Mouse (Mus musculus): ENCODE data around the gene Slamf9.

Gene Slamf9

DNA sequence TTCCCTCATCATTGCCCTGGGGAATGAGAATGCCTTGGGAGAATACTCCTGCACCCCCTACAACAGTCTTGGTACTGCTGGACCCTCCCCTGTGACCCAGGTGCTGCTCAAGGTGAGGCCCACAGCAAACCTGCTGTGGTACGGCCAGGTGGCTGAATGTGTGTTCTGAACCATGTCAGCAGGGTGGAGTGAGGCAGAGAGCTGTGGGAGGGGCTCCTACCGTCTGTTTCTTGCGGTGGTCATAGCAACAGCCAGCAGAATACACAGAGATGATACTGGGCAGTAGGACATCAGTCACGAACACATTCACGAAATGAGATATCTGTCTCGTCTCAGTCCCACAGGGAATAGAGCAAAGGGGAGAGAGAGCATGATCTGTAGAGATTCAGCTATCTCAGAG, 18.4 kb downstream of the Slamf9 start:
- DNase-seq: no peak

DNA sequence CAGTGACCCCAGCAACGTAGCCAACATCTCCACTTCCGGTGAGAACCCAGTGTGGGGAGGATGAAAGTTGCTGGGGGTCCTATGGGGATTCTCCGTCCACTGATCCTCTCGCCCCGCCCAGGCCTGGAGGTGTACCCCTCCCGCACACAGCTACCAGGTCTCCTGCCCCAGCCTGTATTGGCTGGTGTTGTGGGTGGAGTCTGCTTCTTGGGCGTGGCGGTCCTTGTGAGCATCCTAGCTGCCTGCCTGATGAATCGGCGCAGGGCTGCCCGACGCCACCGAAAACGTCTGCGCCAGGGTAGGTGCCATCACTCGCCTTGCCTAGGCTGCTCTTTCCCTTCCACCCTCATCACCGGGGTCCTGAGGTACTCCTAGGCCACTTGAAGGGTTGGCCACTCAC, 20.9 kb downstream of the Slamf9 start:
- no peak for DNase-seq

DNA sequence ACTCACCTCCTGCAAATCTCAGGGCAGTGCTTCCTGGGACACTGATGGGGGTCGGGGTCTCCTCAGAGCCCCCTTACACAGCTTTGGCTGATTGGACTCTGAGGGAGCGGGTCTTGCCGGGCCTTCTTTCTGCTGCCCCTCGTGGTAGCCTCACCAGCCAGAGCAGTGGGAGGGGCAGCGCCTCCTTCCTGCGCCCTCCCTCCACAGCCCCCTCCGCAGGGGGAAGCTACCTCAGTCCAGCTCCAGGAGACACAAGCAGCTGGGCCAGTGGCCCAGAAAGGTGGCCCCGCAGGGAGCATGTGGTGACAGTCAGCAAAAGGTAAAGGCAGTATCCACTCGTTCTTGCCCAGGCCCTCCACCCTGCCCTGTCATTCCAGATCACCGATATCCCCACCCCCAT, 22.3 kb downstream of the Slamf9 start:
- DNase-seq: no peak

DNA sequence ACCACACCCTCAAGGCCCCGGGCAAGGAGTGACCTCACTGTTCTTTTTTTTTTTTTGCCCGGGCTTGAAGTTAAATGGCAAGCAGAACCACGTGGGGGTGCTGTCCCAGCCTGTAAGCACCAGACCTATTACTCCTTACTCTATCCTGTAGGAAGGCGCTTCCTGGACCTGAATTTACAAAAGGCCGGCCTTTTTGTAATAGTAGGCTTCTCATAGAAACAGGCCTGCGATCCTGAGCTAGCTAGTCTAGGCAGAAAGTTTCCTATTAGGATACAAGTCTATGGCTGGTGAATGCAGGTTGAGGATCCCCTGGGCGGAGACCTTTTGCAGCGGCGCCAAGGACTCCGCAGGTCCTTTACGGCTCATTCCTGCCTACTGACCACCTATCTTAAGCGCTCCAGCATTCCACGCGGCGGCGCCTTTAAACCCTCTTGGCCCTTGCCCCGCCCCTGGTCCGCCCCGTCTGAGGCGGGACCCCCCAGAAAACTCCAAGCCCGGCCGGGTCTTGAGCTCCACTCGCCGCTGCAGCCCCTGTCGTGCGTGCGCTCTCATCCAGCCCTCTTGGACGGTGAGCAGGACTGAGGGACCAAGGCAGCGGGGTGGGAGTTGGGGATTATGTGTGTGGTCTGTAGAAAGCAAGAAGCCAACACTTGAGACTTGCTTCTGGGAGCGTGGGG, 24.7 kb downstream of the Slamf9 start, which contains the start of gene Tagln2:
Gene Tagln2 (plus strand): TSS at position 283 of the 677 bp plus-strand sequence.
- peak; percentile 78 for DNase-seq

DNA sequence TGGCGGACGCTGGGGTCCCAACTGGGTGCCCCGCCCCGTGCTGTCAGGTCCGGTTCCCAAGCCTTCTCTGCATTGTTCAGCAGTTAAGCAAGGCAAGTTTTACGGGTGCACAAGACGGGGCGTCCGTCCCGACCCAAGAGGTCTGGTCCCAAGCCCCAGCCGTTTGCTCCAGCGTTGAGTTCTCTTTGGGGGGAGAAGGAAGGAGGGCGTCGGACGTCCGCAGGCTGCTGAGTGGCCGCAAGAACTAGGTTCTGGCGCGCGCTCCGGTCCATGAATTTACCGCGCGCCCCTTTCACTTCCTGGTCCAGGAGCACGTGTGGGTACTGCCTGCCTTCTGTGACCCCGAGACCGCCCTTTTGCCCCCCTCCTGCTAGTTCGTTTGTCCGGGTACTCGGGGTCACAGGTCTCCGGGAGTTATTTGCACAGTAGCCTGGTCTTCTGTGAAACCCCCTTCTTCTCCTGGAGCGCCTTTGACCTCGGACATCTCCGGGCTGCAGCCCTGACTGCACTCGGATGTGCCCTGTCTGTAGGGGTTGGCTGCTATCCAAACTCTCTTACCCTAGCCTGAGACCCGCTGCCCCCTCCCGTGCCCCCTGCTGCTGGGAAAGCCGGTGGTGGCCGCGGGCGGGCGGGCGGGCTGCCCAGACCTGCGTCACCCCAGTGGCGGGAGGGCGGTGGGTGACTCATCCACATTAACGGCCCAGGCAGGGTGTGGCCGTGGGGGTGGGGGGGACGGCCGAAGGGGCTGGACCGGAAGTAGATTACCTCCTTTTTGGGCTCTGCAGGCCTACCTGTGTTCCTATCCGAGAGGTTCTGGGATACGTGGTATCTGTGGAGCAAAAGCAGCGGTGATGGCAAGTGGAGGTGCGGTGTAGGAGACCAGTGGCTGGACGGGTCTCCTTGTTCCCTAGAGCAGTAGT, 25.6 kb downstream of the Slamf9 start:
- DNase-seq: peak; percentile 69

DNA sequence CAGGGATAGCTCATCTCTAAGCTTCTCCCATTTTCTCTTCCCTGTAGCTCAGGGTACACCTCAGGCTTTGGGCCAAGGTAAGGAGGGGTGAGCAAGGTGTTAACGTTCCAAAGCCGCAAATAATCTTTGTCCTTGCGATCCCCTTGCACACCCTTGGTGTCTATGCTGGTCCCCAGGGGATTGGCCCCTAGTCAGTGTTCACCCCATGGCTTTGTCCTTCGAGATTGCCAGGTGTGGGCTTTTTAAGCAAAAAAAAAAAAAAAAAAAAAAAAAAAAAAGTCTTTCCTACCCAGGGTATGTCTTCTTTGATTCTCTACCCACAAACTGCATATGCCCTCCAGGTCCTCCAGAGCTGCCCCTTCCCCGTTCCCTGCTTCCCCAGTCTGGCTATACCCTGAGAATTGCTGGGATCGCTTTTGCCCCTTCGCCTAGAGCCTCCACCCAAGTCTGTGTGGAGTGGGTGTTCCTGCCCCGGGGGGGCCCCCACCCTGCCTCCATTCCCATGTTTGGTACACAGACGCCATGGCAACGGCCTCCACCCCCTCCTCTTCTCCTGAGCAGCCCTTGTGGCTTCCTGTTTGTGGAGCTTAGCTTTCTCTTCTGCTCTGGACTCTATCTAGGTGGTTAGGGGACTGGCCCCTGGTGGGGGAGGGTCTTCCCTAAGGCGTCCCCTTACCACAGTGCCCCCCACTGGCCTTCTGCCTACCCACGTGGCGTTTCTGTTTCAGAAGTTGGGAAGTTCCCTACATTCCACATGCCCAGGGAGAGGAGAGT, 26.4 kb downstream of the Slamf9 start:
- peak; percentile 48 for DNase-seq

DNA sequence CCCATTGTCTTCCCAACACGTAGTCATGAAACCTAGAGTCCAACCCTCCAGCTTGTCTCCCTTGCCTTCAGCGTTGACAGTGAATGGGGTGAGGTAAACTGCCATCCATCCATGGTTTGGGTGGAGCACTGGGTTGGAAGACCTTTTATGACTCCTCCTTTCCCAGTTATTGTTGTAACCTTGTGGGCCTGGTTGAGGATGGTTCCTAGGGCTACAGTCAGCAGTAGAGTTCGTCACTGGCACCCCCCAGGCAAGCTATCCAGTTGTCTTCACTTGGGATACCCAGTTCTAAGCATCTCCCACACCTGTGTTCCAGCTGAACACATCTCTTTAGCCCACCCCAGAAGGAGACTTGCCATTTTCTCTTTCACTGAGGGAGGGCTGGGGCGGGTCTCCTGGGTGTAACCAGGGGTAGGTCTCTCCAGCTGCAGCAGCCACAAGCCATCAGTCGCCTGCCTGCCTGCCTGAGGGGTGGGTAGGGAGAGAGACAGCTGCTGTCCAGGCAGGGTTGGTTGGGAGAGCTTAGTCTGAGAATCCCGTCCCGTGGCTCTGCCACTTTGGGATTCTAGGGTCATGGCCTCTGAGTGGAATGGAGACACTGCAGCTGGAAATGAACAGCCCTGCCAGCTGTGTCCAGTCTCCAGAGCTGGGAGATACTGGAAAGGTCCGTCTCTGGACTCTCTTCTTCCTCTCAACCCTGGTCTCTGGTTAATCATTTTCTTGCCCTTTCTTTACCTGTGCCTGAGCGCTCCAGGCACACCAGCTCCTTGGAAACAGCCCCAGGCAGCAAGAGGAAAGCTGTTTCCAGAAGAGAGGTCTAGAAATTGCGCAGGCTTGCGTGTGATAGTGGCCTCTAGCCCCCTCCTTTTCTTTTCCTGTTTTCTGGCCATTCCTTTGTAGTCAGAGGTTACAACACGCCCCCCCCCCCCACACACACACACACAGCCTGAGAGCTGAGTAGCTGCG, 27.3 kb downstream of the Slamf9 start:
- peak; percentile 25 for DNase-seq

DNA sequence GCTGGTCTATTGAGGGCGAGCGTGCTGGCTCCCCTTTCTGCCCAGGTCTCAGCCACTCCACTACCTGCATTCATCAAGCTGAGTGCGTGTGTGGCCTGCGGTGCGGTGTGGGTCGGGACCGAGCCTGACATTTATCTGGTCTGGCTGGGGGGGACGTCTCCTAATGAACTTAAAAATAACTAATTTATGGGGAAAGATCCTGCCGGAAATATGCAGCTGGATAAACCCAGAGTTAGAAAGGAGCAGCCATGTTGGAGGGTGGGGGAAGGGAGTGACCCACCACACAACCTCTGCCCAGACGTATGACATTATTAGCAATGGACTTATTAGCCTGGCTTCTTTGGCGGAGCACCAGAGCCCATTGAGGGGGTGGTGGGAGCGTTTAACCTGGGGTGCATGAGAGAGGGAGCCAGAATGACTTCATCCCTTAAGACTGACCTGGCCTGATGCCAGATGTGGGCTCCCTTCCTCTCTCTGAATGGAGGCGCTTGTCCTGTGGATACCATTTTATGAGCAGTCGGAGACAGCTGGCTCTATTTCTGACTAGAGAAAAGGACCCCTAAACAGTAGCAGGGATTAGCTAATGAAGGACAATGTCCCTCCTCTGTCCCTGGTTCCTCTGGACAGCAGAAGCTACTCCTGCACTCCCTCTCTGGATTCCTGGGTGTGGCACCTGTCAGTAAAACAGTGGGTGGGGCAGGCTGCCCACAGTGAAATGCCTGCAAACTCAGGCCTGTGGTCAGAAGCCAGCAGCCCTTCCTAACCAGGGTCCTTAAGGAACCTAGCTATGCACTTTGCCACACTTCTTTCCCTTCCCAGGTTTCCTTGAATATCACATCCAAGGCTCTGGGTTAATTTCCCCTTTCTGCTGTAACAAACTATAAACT, 28.2 kb downstream of the Slamf9 start:
- peak; percentile 26 for DNase-seq

DNA sequence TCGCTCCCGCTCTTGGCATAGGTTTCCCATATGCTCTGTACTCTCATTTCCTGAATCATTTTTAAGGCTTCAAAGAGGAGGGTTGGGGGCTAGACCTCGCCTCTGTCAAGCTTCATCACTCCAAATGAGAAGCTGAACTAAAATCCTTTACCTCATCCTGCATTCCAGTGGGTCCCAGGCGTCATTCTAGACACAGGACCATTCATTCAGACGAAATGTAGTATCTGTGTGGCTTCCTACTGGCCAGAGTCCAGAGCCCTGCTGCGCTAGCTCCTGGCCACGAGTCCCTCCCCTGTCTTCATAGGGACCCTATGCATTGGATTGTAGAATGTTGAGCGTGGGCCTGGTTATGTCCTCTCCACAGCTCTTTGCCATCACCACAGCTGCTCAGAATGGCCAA, 29.6 kb downstream of the Slamf9 start:
- DNase-seq: no peak

DNA sequence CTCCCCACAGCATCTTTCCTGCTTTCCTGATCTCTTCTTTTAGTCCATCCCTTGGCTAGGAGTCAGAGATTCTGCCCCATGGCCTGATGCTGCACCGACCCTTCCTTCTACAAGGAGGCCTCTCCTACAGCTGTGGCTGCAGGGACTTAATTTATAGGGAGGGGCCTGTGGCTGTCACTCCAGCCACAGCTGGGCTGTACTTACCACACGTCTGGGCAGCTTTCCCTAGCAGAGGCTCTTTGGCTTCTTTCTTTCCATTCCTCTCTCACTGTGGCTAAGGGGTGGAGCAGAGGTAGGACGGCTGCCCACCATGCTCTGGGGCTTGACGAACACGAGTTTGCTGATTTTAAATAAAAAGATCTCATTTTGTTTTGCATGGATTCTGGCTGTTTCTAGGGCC, 31.8 kb downstream of the Slamf9 start:
- DNase-seq: no peak

DNA sequence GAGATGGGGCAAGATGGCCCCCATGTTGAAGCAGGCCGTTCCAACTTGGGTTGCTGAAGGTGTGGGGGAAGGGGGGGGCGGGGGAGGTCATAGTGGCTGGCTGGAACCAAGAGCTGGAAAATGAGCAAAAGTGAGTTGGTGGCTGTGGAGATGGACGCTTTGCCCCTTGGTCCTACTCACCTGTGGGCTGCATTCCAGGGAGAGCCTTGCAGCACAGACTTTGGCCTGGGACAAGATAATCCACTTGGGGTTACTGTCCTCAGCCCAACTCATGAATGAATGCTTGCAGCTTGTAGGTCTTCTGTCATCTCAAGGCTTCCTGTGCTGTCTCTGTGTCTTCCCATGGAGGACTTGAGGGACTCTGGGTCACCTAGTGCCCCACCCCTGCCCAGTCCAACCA, 32.5 kb downstream of the Slamf9 start:
- DNase-seq: no peak

DNA sequence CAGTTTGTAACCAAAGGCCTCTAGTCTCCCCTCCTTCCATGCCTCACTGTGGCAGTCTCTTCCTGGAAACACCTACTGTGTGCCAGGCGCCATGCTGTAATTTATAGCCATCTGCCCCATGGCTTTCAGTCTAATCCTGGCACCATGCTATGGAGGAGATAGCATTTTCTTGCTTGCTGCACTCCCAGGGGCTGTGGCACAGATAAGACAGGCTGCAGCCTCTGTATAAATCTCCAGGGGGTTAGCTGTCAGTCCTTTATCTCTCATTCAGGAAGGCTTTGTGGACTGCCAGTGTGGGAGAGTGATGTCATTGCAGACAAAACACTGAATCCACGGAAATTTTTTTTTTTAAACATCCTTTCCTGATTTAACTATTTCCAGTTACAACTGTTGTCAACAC, 33.0 kb downstream of the Slamf9 start:
- no peak for DNase-seq

DNA sequence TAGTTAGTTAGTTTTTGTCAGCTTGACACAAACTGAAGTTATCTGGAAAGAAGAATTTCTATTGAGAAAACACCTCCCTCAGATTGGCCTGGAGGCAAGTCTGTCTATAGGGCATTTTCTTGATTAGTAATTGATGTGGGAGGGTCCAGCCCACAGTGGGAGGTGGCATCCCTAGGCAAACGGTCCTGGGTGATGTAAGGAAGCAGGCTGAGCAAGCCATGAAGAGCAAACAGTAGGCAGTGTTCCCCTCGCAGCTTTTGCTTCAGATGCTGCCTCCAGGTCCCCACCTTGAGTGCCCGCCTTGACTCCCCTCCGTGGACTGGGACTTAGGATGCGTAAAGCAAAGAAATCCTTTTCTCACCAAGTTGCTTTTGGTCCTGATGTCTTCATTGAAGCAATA, 34.1 kb downstream of the Slamf9 start:
- DNase-seq: no peak

DNA sequence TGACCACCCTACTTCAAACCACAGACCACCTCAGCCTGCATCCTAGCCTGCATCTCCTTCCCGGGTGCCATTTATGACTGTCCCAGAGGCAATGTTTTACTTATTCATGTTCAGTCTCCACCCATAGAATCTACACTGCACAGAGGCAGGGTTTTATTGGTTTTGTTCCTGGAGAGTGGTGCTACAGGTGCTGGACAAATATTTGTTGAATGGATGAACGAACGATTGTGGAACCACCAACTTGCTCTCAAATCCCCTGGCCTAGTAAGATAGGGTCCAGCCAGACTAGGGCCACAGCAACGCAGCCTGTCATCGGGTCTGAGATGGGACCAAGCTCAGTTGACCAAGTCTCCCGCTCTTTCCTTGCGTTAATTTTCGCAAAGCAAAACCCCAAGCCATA, 34.8 kb downstream of the Slamf9 start:
- no peak for DNase-seq

DNA sequence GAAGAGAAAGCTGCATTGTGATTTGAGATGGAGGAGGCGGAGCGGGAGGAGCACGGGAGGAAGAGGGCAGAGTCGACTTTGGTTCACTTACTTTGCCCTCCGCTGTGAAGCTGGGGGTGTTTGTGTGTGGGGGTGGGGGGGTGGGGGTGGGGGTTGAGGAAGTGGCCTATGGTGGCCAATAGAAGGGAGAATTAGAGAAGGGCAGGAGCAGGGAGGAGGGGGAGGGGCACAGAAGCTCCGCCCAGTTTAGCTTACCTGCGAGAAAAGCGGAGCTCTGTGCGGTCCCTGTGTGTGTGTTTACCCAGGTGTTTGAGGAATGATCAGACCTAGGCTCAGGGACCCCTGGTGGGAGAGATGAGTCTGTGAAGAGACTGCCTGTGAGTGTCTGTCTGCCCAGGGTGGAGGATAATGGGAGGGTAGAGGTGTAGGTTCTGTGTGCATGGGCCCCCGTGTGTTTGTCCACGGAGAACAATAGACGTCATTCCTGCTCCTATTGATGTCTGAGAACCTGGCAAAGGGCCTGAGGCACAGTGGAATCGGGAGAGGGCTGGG, 35.3 kb downstream of the Slamf9 start:
- DNase-seq: peak; percentile 20

DNA sequence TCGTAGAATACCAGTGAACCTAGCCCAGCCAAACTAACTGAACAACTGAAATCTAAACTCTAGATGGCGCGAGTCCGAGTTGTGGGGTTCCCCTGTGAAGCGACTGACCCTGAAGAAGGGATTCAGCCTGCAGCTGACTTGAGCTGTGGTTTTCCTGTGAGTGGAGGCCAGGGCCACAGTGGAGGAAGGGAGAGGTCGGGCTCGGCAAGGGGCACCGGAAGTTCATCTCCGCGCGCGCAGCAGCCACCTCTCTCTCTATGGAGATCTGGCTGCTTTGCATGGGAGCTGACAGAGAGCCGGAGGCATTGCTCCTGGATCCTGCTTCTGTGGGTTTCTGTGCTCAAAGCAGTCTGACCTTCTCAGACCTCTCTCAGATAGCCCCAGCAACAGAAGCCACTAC, 37.8 kb downstream of the Slamf9 start:
- DNase-seq: peak; percentile 65

DNA sequence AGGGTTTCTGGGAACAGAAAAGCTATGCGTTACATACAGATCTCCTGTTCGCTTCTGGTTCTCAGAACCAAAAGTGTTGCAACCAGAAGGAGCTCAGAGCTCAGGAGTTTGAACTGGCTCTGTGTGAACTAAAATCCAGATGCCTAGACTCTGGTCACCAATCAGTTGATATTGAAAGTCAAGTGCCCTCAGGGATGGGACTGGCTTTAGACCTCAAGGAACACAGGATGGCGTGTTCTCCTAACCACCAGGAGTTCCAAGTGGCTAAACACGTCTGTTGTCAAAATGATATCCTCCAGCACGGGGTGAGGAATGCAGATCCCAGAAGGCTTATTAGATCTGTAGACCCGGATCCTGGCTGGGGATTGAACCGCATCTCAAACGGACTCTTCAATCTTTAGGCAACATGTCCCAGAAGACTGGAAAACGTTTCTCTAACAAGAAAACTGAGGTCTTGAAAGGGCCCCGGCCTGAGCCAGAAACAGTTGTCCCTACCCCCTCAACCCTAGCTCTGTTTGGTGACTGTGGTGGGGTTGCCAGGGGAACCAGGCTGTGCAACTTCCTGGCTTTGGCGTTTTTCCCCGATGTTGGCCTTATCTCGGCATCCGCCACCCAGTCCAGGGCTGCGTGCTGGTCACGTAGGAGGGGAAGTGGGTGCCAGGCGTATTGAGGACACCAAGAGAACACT, 38.5 kb downstream of the Slamf9 start:
- DNase-seq: peak; percentile 61

DNA sequence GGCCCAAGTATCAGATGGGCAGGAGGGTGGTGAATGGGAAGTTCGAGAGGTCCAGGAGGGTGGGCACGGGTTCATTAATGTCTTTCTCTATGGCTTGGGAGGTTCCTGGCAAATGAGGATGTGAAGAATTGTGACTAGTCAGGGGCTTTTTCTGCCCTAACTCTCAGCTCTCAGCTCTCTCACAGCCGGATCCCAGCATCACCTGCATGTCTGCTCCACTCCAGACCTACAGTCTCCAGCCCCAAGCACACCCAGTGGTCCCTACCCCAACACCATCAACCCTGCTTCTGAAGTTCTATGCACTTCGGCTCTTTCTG, 39.0 kb downstream of the Slamf9 start:
- no peak for DNase-seq

DNA sequence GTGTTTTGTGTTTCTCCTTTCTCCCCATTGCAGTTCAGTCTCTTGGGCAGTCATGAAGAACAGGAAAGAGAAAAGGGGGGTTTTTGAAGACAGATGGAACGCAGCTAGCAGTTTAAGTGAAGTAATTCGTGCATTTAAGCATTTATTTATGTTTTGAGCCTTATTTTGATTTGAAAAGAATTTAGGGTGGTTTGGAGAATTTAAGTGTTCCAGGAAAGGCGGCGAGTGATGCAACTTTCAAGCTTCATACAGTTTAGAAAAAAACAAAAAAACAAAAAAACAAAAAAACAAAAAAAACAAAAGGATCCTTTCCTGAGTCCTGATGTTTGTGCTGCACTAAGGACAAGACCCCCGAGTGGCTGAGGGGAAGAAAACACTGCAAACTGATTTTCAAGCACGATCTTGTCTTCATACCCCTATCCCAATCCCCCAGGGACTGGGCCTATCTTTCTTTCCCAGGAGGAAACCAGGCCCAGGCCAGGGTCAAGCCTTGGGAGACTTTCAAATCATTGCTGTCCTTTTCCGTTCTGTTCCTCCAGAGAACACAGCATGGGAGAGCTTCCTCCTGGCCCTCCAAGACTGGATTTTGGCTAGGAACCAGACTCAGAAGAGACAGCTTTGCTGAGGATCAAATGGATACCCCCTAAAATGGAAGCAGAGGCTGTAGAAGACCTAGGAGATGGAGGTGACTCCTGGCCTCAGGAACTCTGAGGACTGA, 39.6 kb downstream of the Slamf9 start:
- peak; percentile 5 for DNase-seq

DNA sequence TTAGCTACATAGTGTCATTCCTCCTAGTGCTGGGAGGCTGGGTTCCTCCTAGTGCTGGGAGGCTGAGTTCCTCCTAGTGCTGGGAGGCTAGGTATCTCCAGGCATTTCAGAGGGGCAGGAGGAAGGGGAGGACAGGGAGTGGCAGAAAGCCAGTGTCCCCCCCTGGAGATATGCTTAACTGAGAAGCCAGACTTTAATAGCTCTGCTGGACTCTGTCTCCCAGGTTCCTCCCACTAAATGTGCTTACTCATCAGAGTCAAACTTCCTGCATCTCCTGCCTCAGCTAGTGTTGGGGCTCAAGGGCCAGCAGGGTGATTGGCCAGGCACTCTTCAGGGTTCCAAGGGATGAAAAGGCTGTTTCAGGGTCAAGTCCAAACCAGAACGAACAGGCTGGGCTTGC, 40.2 kb downstream of the Slamf9 start:
- DNase-seq: peak; percentile 8

All from liver (tissue).